10 mouse cellular contexts compared by ENCODE assay signal in the genomic region with DNA sequence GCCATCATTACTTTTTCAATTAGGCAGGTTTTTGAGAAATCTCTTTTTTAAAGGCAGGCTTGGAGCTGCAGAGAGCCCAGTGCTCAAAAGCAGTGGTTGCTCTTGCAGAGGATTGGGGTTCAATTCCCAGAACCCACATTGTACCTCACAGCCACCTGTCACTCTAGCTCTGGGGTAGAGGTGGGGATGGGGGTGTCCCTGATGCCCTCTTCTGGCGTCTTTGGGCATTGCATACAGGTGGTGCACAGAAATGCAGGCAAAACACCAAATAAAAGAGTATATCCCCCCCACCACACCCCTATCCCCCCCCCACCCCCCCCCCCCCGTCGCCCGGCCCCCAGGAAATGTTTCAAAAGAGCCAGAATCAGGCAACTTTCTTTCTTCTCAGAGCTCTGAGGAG. TPM values are rescaled to one million over a fixed set of nuclear protein-coding genes. Genes with fewer than 3 reads are reported as not detected.
DNase-seq lines count a peak whose midpoint lies in the region; ATAC-seq and TF ChIP-seq lines count a peak whose summit lies in the region.
"Had no signal": no experiment of that assay in that cellular context is flagged by ENCODE, and none has a peak within 500 bp of the region (broad histone marks: within the 10 kb centered on the region; RNA-seq: fewer than 3 reads in every experiment).

No protein-coding gene starts in this region.

- no peak overlapping the region for H3K27ac ChIP-seq in cerebellum, adult 2 months (ENCODE audit: insufficient read depth, low read length)
- no peak overlapping the region for H3K27ac ChIP-seq in lung, postnatal 0 days (ENCODE audit: low read length)
- no peak overlapping the region for H3K27ac ChIP-seq in stomach, postnatal 0 days (replicated peaks)
- no peak overlapping the region for H3K27ac ChIP-seq in hindbrain, embryonic 12.5 days
- H3K27ac ChIP-seq: forebrain, embryonic 12.5 days; hindbrain, embryonic 10.5 days had no signal

- H3K4me3 ChIP-seq in cerebellum, adult 2 months (replicated peaks; ENCODE audit: insufficient read depth, low read depth, low read length) = no peak overlapping the region
- H3K4me3 ChIP-seq in lung, postnatal 0 days (ENCODE audit: low read depth, low read length) = no peak overlapping the region
- H3K4me3 ChIP-seq in stomach, postnatal 0 days (ENCODE audit: low read depth, low read length) = no peak overlapping the region
- H3K4me3 ChIP-seq in hindbrain, embryonic 12.5 days = no peak overlapping the region
- H3K4me3 ChIP-seq: forebrain, embryonic 12.5 days; hindbrain, embryonic 10.5 days had no signal

- no peaks in the 10 kb centered on the region for H3K9me3 ChIP-seq in lung, postnatal 0 days (ENCODE audit: low read length)
- no peaks in the 10 kb centered on the region for H3K9me3 ChIP-seq in stomach, postnatal 0 days (ENCODE audit: control insufficient read depth, low read length)
- no peaks in the 10 kb centered on the region for H3K9me3 ChIP-seq in hindbrain, embryonic 12.5 days (replicated peaks)
- H3K9me3 ChIP-seq: forebrain, embryonic 12.5 days; hindbrain, embryonic 10.5 days had no signal

- TF ChIP-seq CTCF in cerebellum, adult 2 months (IDR thresholded peaks at IDR 0.05; ENCODE audit: borderline replicate concordance, insufficient read depth, low read depth, low read length) = peak; percentile 43; the same call in 1 of the 2 replicates
- peak; percentile 61 for TF ChIP-seq CTCF in lung, postnatal 0 days (IDR thresholded peaks at IDR 0.05)
- peak; percentile 62 for TF ChIP-seq CTCF in stomach, postnatal 0 days (IDR thresholded peaks at IDR 0.05; ENCODE audit: low read depth)

- no peak overlapping the region for H3K4me2 ChIP-seq in lung, postnatal 0 days (replicated peaks; ENCODE audit: low read depth, low read length)
- H3K4me2 ChIP-seq in stomach, postnatal 0 days (replicated peaks; ENCODE audit: low read depth) = no peak overlapping the region
- H3K4me2 ChIP-seq in hindbrain, embryonic 12.5 days (replicated peaks) = no peak overlapping the region
- H3K4me2 ChIP-seq: forebrain, embryonic 12.5 days had no signal

- H3K9ac ChIP-seq in lung, postnatal 0 days (replicated peaks; ENCODE audit: low read depth) = no peak overlapping the region
- H3K9ac ChIP-seq in stomach, postnatal 0 days (ENCODE audit: low read length) = no peak overlapping the region
- H3K9ac ChIP-seq in hindbrain, embryonic 12.5 days = no peak overlapping the region
- H3K9ac ChIP-seq: forebrain, embryonic 12.5 days had no signal

- H3K27me3 ChIP-seq in cerebellum, adult 2 months (ENCODE audit: control insufficient read depth, insufficient read depth, low read length) = no peaks in the 10 kb centered on the region
- H3K27me3 ChIP-seq in lung, postnatal 0 days (replicated peaks; ENCODE audit: insufficient read depth, low read length) = no peaks in the 10 kb centered on the region
- H3K27me3 ChIP-seq in stomach, postnatal 0 days (ENCODE audit: control insufficient read depth, insufficient read depth, low read length) = no peaks in the 10 kb centered on the region
- no peaks in the 10 kb centered on the region for H3K27me3 ChIP-seq in hindbrain, embryonic 12.5 days
- H3K27me3 ChIP-seq: forebrain, embryonic 12.5 days had no signal

- no peak for DNase-seq in cerebellum, adult 2 months
- no peak for DNase-seq in cerebellum, adult 9-11 months
- DNase-seq in lung, postnatal 0 days (ENCODE audit: low spot score) = no peak
- no peak for DNase-seq in lung, postnatal 25 days (ENCODE audit: low spot score)
- peak; percentile 27 for DNase-seq in stomach, postnatal 0 days (ENCODE audit: low spot score)
- no peak for DNase-seq in ovary, adult 18-20 months (ENCODE audit: low spot score)

- no peak for TF ChIP-seq EP300 in lung, postnatal 0 days (IDR thresholded peaks at IDR 0.05)
- TF ChIP-seq EP300 in stomach, postnatal 0 days (optimal IDR thresholded peaks at IDR 0.05) = no peak

- no peak for ATAC-seq in lung, postnatal 0 days
- peak; percentile 74 for ATAC-seq in common myeloid progenitor, adult 5-6 weeks (replicated peaks; ENCODE audit: low read depth, poor library complexity, severe bottlenecking)
- ATAC-seq in stomach, postnatal 0 days (ENCODE audit: low FRiP score, low TSS enrichment) = no peak
- no peak for ATAC-seq in hindbrain, embryonic 12.5 days (ENCODE audit: low FRiP score)

- WGBS in cerebellum, adult 2 months = 47% methylated on average over 4 of the region's 4 CpGs
- 15% methylated on average over 1 of the region's 4 CpGs for WGBS in lung, postnatal 0 days
- WGBS in stomach, postnatal 0 days = 14% methylated on average over 1 of the region's 4 CpGs
- 38% methylated on average over 4 of the region's 4 CpGs for WGBS in hindbrain, embryonic 12.5 days

- H3K36me3 ChIP-seq in lung, postnatal 0 days (ENCODE audit: insufficient read depth, low read length) = no peaks in the 10 kb centered on the region
- H3K36me3 ChIP-seq in stomach, postnatal 0 days (ENCODE audit: control insufficient read depth, insufficient read depth, low read length) = no peaks in the 10 kb centered on the region
- no peaks in the 10 kb centered on the region for H3K36me3 ChIP-seq in hindbrain, embryonic 12.5 days
- H3K36me3 ChIP-seq: forebrain, embryonic 12.5 days; hindbrain, embryonic 10.5 days had no signal

- no peak for TF ChIP-seq POLR2A in cerebellum, adult 2 months (IDR thresholded peaks at IDR 0.05; ENCODE audit: borderline replicate concordance, insufficient read depth, low read length)

- peaks cover 25% of the 10 kb centered on the region for H3K4me1 ChIP-seq in cerebellum, adult 2 months (ENCODE audit: control insufficient read depth, insufficient read depth, low read length)
- no peaks in the 10 kb centered on the region for H3K4me1 ChIP-seq in lung, postnatal 0 days (ENCODE audit: insufficient read depth, low read depth, low read length)
- no peaks in the 10 kb centered on the region for H3K4me1 ChIP-seq in stomach, postnatal 0 days (replicated peaks; ENCODE audit: control insufficient read depth, insufficient read depth)
- peaks cover 5% of the 10 kb centered on the region; the same call in 1 of the 2 replicates for H3K4me1 ChIP-seq in hindbrain, embryonic 12.5 days

RNA-seq across cellular contexts. Expression of a gene that starts 43.0 kb away (rescaled TPM):
- polyA plus RNA-seq in cerebellum, adult 2 months (2012; rRNA removed) = 24.8 and 26.0 TPM in 2 replicates
- polyA plus RNA-seq in lung, postnatal 0 days (2015; fragmentation: Nextera tagmentation; extraction: Ambion mirVana) = 4.2 and 4.6 TPM in 2 replicates
- total RNA-seq in common myeloid progenitor, adult 5-6 weeks (2017) = 2.2 and 5.5 TPM in 2 replicates
- polyA plus RNA-seq in stomach, postnatal 0 days (2015; fragmentation: Nextera tagmentation; extraction: Ambion mirVana) = 1.7 and 2.2 TPM in 2 replicates
- polyA plus RNA-seq in hindbrain, embryonic 12.5 days (2016; fragmentation: Nextera tagmentation; extraction: Ambion mirVana) = 6.1 and 7.2 TPM in 2 replicates
